Mouse (Mus musculus): ENCODE data around the gene Erbb4. TPM values are rescaled to one million over a fixed set of nuclear protein-coding genes. Genes with fewer than 3 reads are reported as not detected.

Gene Erbb4
- polyA plus RNA-seq (2012; rRNA removed) = not detected in 2 replicates

GRCm38 (mm10) chr1:69107485-69108158 lies at the start of gene Erbb4:
Gene Erbb4, minus strand, starts transcription at chr1:69108059.
- TF ChIP-seq POLR2A (IDR thresholded peaks at IDR 0.05; ENCODE audit: low read depth, low read length) (no peak), CTCF (IDR thresholded peaks at IDR 0.05; ENCODE audit: extremely low read depth, insufficient read length, insufficient replicate concordance, low read depth, low read length) (no peak)
- H3K27ac ChIP-seq (ENCODE audit: insufficient read depth, low read depth, low read length) = no peak within 1 kb of the TSS
- WGBS = 2% methylated on average over 63 of the region's 63 CpGs

GRCm38 (mm10) chr1:69157346-69157745 lies 49.5 kb upstream of the Erbb4 start:
- no peaks in the 10 kb centered on the region for H3K36me3 ChIP-seq (ENCODE audit: control insufficient read depth, insufficient read depth, low read length)
- 73% methylated on average over 2 of the region's 2 CpGs for WGBS
- H3K27me3 ChIP-seq (ENCODE audit: control insufficient read depth, insufficient read depth, low read length) = no peaks in the 10 kb centered on the region
- H3K4me3 ChIP-seq (ENCODE audit: low read depth, low read length) = no peak overlapping the region
- H3K4me1 ChIP-seq (ENCODE audit: control insufficient read depth, insufficient read depth, insufficient read length, low read length) = no peaks in the 10 kb centered on the region
- no peak for TF ChIP-seq POLR2A (IDR thresholded peaks at IDR 0.05; ENCODE audit: low read depth, low read length)
- no peak for TF ChIP-seq CTCF (IDR thresholded peaks at IDR 0.05; ENCODE audit: extremely low read depth, insufficient read length, insufficient replicate concordance, low read depth, low read length)
- no peak overlapping the region for H3K27ac ChIP-seq (ENCODE audit: insufficient read depth, low read depth, low read length)

More at GRCm38 (mm10) chr1:69107485-69108158, at the start of gene Erbb4:
- no peaks in the 10 kb centered on the region for H3K36me3 ChIP-seq (ENCODE audit: control insufficient read depth, insufficient read depth, low read length)
- 0 out of 2 replicates have a peak, but pooled peaks cover 2% of the 10 kb centered on the region for H3K4me1 ChIP-seq (ENCODE audit: control insufficient read depth, insufficient read depth, insufficient read length, low read length)
- H3K27me3 ChIP-seq (ENCODE audit: control insufficient read depth, insufficient read depth, low read length) = peaks cover 24% of the 10 kb centered on the region
- peak within 1 kb of the TSS; percentile 24 for H3K4me3 ChIP-seq (ENCODE audit: low read depth, low read length)

GRCm38 (mm10) chr1:69141341-69141740 lies 33.5 kb upstream of the Erbb4 start:
- no peak overlapping the region for H3K27ac ChIP-seq (ENCODE audit: insufficient read depth, low read depth, low read length)
- H3K4me1 ChIP-seq (ENCODE audit: control insufficient read depth, insufficient read depth, insufficient read length, low read length) = no peaks in the 10 kb centered on the region
- TF ChIP-seq POLR2A (IDR thresholded peaks at IDR 0.05; ENCODE audit: low read depth, low read length) (no peak), CTCF (IDR thresholded peaks at IDR 0.05; ENCODE audit: extremely low read depth, insufficient read length, insufficient replicate concordance, low read depth, low read length) (no peak)

GRCm38 (mm10) chr1:69139519-69139868 lies 31.6 kb upstream of the Erbb4 start:
- Histone ChIP-seq H3K27ac (ENCODE audit: insufficient read depth, low read depth, low read length) (no peak overlapping the region), H3K36me3 (ENCODE audit: control insufficient read depth, insufficient read depth, low read length) (no peaks in the 10 kb centered on the region), H3K27me3 (ENCODE audit: control insufficient read depth, insufficient read depth, low read length) (no peaks in the 10 kb centered on the region), H3K4me1 (ENCODE audit: control insufficient read depth, insufficient read depth, insufficient read length, low read length) (no peaks in the 10 kb centered on the region), H3K4me3 (ENCODE audit: low read depth, low read length) (no peak overlapping the region)
- TF ChIP-seq CTCF (IDR thresholded peaks at IDR 0.05; ENCODE audit: extremely low read depth, insufficient read length, insufficient replicate concordance, low read depth, low read length) (no peak), POLR2A (IDR thresholded peaks at IDR 0.05; ENCODE audit: low read depth, low read length) (no peak)
- WGBS = 56% methylated on average over 6 of the region's 6 CpGs

More at GRCm38 (mm10) chr1:69141341-69141740, 33.5 kb upstream of the Erbb4 start:
- H3K36me3 ChIP-seq (ENCODE audit: control insufficient read depth, insufficient read depth, low read length) = no peaks in the 10 kb centered on the region
- H3K4me3 ChIP-seq (ENCODE audit: low read depth, low read length) = no peak overlapping the region
- H3K27me3 ChIP-seq (ENCODE audit: control insufficient read depth, insufficient read depth, low read length) = no peaks in the 10 kb centered on the region

GRCm38 (mm10) chr1:69138856-69139518 lies 31.1 kb upstream of the Erbb4 start:
- Histone ChIP-seq H3K4me3 (ENCODE audit: low read depth, low read length) (no peak overlapping the region), H3K36me3 (ENCODE audit: control insufficient read depth, insufficient read depth, low read length) (no peaks in the 10 kb centered on the region), H3K4me1 (ENCODE audit: control insufficient read depth, insufficient read depth, insufficient read length, low read length) (no peaks in the 10 kb centered on the region), H3K27ac (ENCODE audit: insufficient read depth, low read depth, low read length) (no peak overlapping the region), H3K27me3 (ENCODE audit: control insufficient read depth, insufficient read depth, low read length) (no peaks in the 10 kb centered on the region)
- 33% methylated on average over 4 of the region's 4 CpGs for WGBS
- TF ChIP-seq POLR2A (IDR thresholded peaks at IDR 0.05; ENCODE audit: low read depth, low read length) (no peak), CTCF (IDR thresholded peaks at IDR 0.05; ENCODE audit: extremely low read depth, insufficient read length, insufficient replicate concordance, low read depth, low read length) (no peak)

GRCm38 (mm10) chr1:69124147-69124848 lies 16.4 kb upstream of the Erbb4 start:
- Histone ChIP-seq H3K27ac (ENCODE audit: insufficient read depth, low read depth, low read length) (no peak overlapping the region), H3K4me1 (ENCODE audit: control insufficient read depth, insufficient read depth, insufficient read length, low read length) (no peaks in the 10 kb centered on the region), H3K36me3 (ENCODE audit: control insufficient read depth, insufficient read depth, low read length) (no peaks in the 10 kb centered on the region), H3K27me3 (ENCODE audit: control insufficient read depth, insufficient read depth, low read length) (no peaks in the 10 kb centered on the region), H3K4me3 (ENCODE audit: low read depth, low read length) (no peak overlapping the region)
- TF ChIP-seq POLR2A (IDR thresholded peaks at IDR 0.05; ENCODE audit: low read depth, low read length) (no peak), CTCF (IDR thresholded peaks at IDR 0.05; ENCODE audit: extremely low read depth, insufficient read length, insufficient replicate concordance, low read depth, low read length) (no peak)
- 84% methylated on average over 1 of the region's 1 CpGs for WGBS

Measured in small intestine, adult 2 months (tissue).